Mouse (Mus musculus) mouse trophoblast stem cell (cell line): ENCODE data around the gene Cfap54.

Experiments used
- in situ Hi-C, 2 experiments: fragments of 300-500 bp; cut with MseI, MboI; formaldehyde crosslinking; loops; 2 replicates in 1 of 2; 3 replicates in 1 of 2; pipeline ENCODE4 v1.15.1; 2025

The Cfap54 gene

DNA sequence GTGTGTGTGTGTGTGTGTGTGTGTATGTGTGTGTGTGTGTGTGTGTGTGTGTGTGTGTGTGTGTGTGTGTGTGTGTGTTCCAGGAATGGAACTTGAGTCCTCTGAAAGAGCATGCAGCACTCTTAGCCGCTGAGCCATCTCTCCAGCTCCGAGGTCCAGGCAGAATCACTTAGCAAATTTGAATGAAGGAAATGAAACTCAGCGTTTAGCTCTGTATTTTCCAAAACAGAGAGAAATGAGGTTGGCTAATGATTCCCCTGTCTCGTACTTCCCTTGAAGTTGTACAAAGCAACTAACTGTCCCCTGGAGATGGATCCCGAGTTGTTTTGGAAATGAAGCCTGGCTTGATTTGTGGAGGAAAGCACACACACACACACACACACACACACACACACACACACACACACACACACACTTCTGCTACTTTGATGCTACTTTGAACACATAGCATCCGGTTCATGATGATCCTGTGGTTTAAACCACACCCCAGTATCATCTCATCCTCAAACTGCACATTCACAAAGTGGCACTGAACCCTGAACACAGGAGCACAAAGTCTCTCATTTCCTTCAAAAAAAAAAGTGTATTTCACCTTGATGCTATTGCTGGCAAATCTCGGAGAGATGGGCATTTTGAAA is 290.4 kb downstream of the Cfap54 start:
- in situ Hi-C loops, result no loop called here

DNA sequence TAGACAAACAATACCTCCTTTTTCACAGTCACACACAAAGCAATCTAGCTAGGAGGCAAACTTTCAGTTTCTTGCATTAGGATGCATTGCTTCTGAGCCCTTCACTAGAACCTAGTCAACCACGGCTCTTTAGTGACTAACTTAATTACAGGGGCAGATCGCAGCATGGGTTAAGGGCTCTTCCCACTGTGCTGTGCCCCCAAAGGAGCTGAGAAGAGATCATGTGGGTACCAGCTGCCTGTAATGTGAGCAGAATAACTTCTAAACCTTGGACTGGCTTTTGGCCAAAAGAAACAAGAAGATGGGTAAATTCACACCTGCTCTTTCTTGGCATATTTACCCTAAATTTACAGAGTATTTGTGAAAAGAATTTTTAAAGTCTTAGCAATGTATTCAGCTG is 291.2 kb downstream of the Cfap54 start:
- in situ Hi-C loops, result no loop called here

DNA sequence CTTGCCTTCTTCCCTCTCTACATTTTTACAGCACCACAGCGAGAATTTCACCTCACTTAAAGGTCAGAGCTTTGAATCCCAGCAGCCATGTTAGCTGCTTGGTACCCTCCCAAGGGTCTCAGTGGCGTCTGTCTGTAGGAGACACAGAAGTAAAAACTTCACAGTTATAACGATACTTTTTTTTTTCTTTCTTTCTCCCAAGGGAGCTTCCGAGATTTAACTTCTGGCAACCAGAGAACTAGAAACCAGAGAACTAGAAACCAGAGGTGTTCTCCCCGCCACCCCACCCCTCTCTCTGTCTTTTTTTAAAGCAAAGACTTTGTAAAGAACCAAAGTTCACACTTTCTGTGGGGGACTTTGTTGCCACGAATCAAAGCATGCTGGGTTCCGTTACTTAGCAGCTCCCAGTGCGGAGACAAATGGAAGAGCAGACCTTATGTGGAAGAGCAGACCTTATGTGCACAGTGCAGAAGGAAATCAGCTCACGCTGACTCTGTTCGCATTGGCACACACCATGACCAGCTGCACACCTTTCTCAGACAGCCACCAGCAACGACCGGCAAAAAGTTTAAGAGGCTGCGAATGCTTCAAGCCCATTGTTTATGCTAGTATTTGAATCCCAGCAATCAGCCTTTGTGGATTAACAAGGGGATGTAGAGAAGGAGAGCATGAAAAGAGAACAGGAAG is 292.9 kb downstream of the Cfap54 start:
- in situ Hi-C loops, result no loop called here

DNA sequence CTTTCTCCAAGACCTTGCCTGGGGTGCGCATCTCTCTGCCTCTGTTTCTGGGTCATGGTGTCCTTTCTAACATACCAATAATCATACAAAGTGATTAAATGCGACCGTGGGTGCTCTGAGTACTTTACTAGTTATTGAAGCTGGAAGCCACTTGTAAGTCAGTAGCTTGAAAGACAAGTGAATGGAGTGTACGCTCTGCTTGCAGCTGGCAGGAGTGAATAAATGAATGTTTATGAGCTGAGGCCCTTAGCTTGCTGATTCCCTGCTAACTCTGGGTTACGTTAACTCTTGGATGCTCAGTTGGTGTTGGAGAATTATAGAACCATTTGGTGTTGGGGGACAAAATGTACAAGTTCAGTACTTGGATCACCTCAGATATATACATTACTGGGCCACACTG is 298.7 kb downstream of the Cfap54 start:
- in situ Hi-C loops, result no loop called here

DNA sequence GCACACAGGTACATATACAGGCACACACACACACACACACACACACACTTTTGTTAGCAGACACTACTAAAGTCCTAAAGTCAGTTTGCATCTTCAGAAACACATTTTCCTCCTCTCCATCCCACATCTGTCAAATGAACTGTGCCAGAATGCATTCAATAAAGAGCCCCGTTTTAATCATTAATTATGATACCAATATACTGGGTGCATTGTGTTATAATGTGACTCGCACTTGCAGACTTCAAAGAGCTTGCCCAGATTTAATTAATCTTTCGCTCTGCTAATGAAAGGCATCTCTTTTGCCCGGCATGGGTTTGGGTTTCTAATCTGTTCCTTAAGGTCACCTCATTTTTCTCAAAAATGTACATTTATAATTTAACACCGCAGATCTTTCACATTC is 327.1 kb downstream of the Cfap54 start:
- in situ Hi-C loops, result no loop called here

DNA sequence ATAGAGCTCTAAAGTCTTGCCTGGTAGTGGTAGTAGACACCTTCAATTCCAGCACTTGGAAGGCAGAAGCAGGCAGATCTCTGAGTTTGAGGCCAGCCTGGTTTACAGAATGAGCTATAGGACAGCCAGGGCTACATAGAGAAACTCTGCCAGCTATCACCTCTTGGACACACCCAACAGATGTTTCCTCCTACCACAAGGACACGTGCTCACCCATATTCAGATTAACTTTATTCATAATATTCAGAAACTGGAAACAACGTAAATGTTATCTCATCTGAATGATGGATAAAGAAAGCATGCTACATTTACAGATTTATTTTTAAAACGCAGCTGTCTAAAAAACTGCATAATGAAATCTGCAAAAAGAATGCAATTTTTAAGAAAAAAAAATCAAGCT is 351.1 kb downstream of the Cfap54 start:
- in situ Hi-C loops, result no loop called here

DNA sequence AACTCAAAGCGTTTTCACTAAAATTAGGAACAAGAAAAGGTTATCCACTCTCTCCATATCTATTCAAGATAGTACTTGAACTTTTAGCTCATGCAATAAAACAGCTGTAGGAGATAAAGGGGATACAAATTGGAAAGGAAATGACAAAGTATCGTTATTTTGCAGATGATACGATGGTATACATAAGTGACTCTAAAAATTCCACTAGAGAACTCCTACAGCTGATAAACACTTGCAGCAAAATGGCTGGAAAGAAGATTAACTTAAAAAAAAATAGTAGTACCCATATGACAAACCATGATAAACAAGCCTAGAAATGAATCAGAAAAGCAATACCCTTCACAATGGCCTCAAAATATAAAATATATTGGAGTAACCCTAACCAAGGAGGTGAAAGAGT is 352.7 kb downstream of the Cfap54 start:
- in situ Hi-C loops, result no loop called here
